In genomic region chr13:43695521-43695920, GRCm38 (mm10) we compare ENCODE assay signal across 17 mouse cellular contexts.
"Had no signal": no experiment of that assay in that cellular context is flagged by ENCODE, and none has a peak within 500 bp of the region (broad histone marks: within the 10 kb centered on the region; RNA-seq: fewer than 3 reads in every experiment).

No protein-coding gene starts in this region.

- H3K9ac ChIP-seq: liver, postnatal 0 days; lung, embryonic 15.5 days; midbrain, embryonic 12.5 days; neural tube, embryonic 12.5 days; stomach, embryonic 15.5 days had no signal

- H3K36me3 ChIP-seq: lung, embryonic 15.5 days; midbrain, embryonic 12.5 days; neural tube, embryonic 12.5 days; stomach, embryonic 15.5 days had no signal

- DNase-seq: liver, postnatal 0 days; lung, adult 2 months; lung, postnatal 14 days; lung, postnatal 36 days; midbrain, embryonic 14.5 days; right cerebral cortex, postnatal 14 days; thymus, adult 2 months; thymus, postnatal 25 days; thymus, postnatal 4 days had no signal

- H3K9me3 ChIP-seq: lung, embryonic 15.5 days; midbrain, embryonic 12.5 days; neural tube, embryonic 12.5 days; stomach, embryonic 15.5 days had no signal

- H3K27ac ChIP-seq: lung, embryonic 15.5 days; macrophage; midbrain, embryonic 12.5 days; neural tube, embryonic 12.5 days; stomach, embryonic 15.5 days; stomach, postnatal 0 days had no signal

- H3K4me1 ChIP-seq: lung, embryonic 15.5 days; megakaryocyte, embryonic 14.5 days; stomach, embryonic 15.5 days had no signal

- H3K4me3 ChIP-seq: lung, embryonic 15.5 days; megakaryocyte, embryonic 14.5 days; midbrain, embryonic 12.5 days; neural tube, embryonic 12.5 days; stomach, embryonic 15.5 days had no signal

- H3K4me2 ChIP-seq: lung, embryonic 15.5 days; midbrain, embryonic 12.5 days; neural tube, embryonic 12.5 days; stomach, embryonic 15.5 days had no signal

- ATAC-seq: liver, postnatal 0 days; lung, postnatal 0 days had no signal

- H3K27me3 ChIP-seq: lung, embryonic 15.5 days; midbrain, embryonic 12.5 days; neural tube, embryonic 12.5 days; stomach, embryonic 15.5 days had no signal
